Mouse (Mus musculus): ENCODE measurements around the gene Tbc1d16.
"Not testable (repeated sequence)": the region's sequence is repeated elsewhere in the genome, so short reads cannot be mapped to it uniquely, and the experiment has no call there.

Tbc1d16 gene

GRCm38 (mm10) chr11:119108573-119109263, 119.6 kb downstream of the Tbc1d16 start:
- no peak for DNase-seq

GRCm38 (mm10) chr11:119106289-119106688, 122.0 kb downstream of the Tbc1d16 start:
- DNase-seq, result peak; percentile 43

- DNase-seq, result no peak
Measured at GRCm38 (mm10) chr11:119105748-119106147, 122.6 kb downstream of the Tbc1d16 start.

- no peak for DNase-seq
Measured at GRCm38 (mm10) chr11:119105071-119105609, 123.2 kb downstream of the Tbc1d16 start.

- no peak for DNase-seq
Measured at GRCm38 (mm10) chr11:119103991-119104390, 124.3 kb downstream of the Tbc1d16 start.

DNA sequence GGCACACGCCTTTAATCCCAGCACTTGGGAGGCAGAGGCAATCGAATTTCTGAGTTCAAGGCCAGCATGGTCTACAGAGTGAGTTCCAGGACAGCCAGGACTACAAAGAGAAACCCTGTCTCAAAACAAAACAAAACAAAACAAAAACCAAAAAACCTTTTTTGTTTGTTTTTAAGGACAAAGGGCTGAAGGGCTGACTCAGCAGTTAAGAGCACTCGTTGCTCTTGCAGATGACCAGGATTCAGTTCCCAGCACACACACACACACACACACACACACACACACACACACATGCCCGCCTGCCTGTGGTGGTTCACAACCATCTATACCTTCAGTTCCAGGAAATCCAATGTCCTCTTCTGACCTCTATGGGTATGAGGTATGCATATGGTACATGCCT, 127.9 kb downstream of the Tbc1d16 start:
- not testable (repeated sequence) for DNase-seq

GRCm38 (mm10) chr11:119098202-119098601, 130.1 kb downstream of the Tbc1d16 start:
- DNase-seq, result no peak

- DNase-seq, result no peak
Measured at GRCm38 (mm10) chr11:119095441-119095840, 132.9 kb downstream of the Tbc1d16 start.

DNA sequence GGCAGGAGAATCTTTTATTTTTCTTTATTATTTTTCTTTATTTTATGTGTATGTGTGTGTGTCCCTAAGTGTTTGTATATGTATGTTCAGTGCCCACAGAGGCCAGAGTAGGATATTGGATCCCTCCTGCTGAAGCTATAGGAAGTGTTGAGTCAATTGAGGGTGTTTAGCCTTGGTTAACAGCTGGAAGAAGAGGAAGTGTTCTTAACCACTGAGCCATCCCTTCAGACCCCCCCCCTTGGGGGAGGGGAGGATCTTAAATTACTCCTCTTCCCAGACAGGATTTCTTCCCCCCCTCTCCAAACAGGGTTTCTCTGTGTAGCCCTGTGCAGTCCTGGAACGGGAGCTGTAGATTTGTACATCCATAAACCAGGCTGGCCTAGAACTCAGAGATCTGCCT, 135.0 kb downstream of the Tbc1d16 start:
- no peak for DNase-seq

All from thymus, postnatal 4 days (tissue).